Mouse (Mus musculus): ENCODE measurements around the gene Lurap1l.

DNA sequence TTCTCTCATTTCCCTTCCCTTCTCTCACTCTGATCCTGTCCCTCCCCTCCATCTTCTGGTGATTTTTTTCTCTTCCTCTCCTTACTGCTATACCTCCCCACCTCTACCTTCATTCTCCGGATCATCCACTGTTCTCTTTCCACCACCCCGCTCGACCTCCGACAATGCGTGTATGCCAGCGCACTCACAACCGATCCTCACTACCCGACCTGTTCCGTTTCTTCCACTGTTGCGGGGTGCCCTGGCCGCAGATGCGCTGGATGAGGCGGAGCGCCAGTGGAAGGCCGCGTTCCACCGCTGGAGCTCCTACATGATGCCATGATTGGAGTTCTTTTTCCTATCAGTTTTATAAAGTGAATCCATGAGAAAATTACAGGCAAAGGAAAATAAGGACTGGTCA lies 57.1 kb downstream of the Lurap1l start:
- TF ChIP-seq POLR2A (IDR thresholded peaks at IDR 0.05; ENCODE audit: low read depth, low read length), result no peak
- TF ChIP-seq CTCF (conservative IDR thresholded peaks at IDR 0.05; ENCODE audit: insufficient read depth, insufficient read length, low read depth, low read length), result no peak

Measured in kidney, adult 2 months (tissue).